ENCODE assay signal across 21 mouse cellular contexts in the genomic region with DNA sequence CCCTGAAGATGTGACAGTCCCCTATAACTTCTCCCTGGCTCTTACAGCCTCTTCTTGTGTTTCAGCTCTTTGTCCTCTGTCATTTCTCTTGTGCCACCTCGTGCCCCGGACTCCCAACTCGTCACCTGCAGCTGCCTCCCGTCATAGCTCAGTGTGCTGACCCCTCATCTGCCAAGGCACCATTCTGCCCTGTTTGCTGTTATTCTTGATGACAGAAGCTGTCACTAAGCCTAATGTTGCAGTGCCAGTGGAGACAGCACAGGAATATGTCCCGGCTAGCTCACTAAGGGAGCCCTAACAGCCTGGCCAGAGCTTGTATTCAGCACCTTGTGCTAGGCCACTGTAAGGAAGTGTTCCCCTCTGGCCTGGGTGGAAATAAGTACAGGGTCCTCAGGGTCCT.
DNase-seq lines count a peak whose midpoint lies in the region; ATAC-seq lines count a peak whose summit lies in the region.
"Had no signal": no experiment of that assay in that cellular context is flagged by ENCODE, and none has a peak within 500 bp of the region (broad histone marks: within the 10 kb centered on the region; RNA-seq: fewer than 3 reads in every experiment).

No protein-coding gene starts in this region.

- no peaks in the 10 kb centered on the region for H3K27me3 ChIP-seq in heart, embryonic 11.5 days (ENCODE audit: control insufficient read depth, insufficient read depth, low read length)
- H3K27me3 ChIP-seq in heart, embryonic 15.5 days, result no peaks in the 10 kb centered on the region
- H3K27me3 ChIP-seq in kidney, embryonic 15.5 days, result no peaks in the 10 kb centered on the region
- no peaks in the 10 kb centered on the region for H3K27me3 ChIP-seq in kidney, embryonic 14.5 days (ENCODE audit: control insufficient read depth, insufficient read depth, low read length)
- H3K27me3 ChIP-seq in megakaryocyte, embryonic 14.5 days (replicated peaks), result no peaks in the 10 kb centered on the region
- H3K27me3 ChIP-seq: CH12.LX; forebrain, embryonic 13.5 days; hindbrain, embryonic 15.5 days; Patski had no signal

- H3K4me1 ChIP-seq in heart, embryonic 11.5 days (ENCODE audit: control insufficient read depth, insufficient read depth, low read length), result peaks cover 16% of the 10 kb centered on the region
- H3K4me1 ChIP-seq in heart, embryonic 15.5 days (replicated peaks), result peaks cover 26% of the 10 kb centered on the region
- H3K4me1 ChIP-seq in kidney, embryonic 15.5 days, result peaks cover 15% of the 10 kb centered on the region; the same call in 1 of the 2 replicates
- no peaks in the 10 kb centered on the region for H3K4me1 ChIP-seq in kidney, embryonic 14.5 days (ENCODE audit: control insufficient read depth, insufficient read depth, low read length)
- H3K4me1 ChIP-seq in megakaryocyte, embryonic 14.5 days, result peaks cover 85% of the 10 kb centered on the region
- H3K4me1 ChIP-seq: forebrain, embryonic 13.5 days; hindbrain, embryonic 15.5 days had no signal

- no peak overlapping the region for H3K4me3 ChIP-seq in heart, embryonic 11.5 days (ENCODE audit: low read depth, low read length)
- no peak overlapping the region for H3K4me3 ChIP-seq in heart, embryonic 15.5 days
- H3K4me3 ChIP-seq in kidney, embryonic 15.5 days (replicated peaks), result no peak overlapping the region
- no peak overlapping the region for H3K4me3 ChIP-seq in kidney, embryonic 14.5 days (ENCODE audit: low read length)
- peak overlapping the region; percentile 43 for H3K4me3 ChIP-seq in megakaryocyte, embryonic 14.5 days (replicated peaks)
- H3K4me3 ChIP-seq: forebrain, embryonic 13.5 days; hindbrain, embryonic 15.5 days had no signal

- H3K9ac ChIP-seq in heart, embryonic 11.5 days (ENCODE audit: low read depth, low read length), result no peak overlapping the region
- no peak overlapping the region for H3K9ac ChIP-seq in heart, embryonic 15.5 days
- no peak overlapping the region for H3K9ac ChIP-seq in kidney, embryonic 15.5 days
- H3K9ac ChIP-seq in kidney, embryonic 14.5 days (ENCODE audit: low read depth, low read length), result no peak overlapping the region
- H3K9ac ChIP-seq: forebrain, embryonic 13.5 days; forebrain, postnatal 0 days; hindbrain, embryonic 15.5 days had no signal

- intact Hi-C loops in heart, postnatal 14 days (cut with DNase I), result no loop called here
- intact Hi-C loops in heart, postnatal 36 days (cut with DNase I), result no loop called here

- no peaks in the 10 kb centered on the region for H3K9me3 ChIP-seq in heart, embryonic 11.5 days (replicated peaks; ENCODE audit: control insufficient read depth, low read length)
- no peaks in the 10 kb centered on the region for H3K9me3 ChIP-seq in heart, embryonic 15.5 days (replicated peaks)
- no peaks in the 10 kb centered on the region for H3K9me3 ChIP-seq in kidney, embryonic 15.5 days (replicated peaks)
- no peaks in the 10 kb centered on the region for H3K9me3 ChIP-seq in kidney, embryonic 14.5 days (ENCODE audit: control insufficient read depth, low read length)
- no peaks in the 10 kb centered on the region for H3K9me3 ChIP-seq in megakaryocyte, embryonic 14.5 days
- H3K9me3 ChIP-seq: forebrain, embryonic 13.5 days; hindbrain, embryonic 15.5 days had no signal

- no peaks in the 10 kb centered on the region for H3K36me3 ChIP-seq in heart, embryonic 11.5 days (ENCODE audit: control insufficient read depth, insufficient read depth, low read length)
- H3K36me3 ChIP-seq in heart, embryonic 15.5 days, result no peaks in the 10 kb centered on the region
- no peaks in the 10 kb centered on the region for H3K36me3 ChIP-seq in kidney, embryonic 15.5 days
- no peaks in the 10 kb centered on the region for H3K36me3 ChIP-seq in kidney, embryonic 14.5 days (ENCODE audit: control insufficient read depth, insufficient read depth, low read length)
- H3K36me3 ChIP-seq in megakaryocyte, embryonic 14.5 days (replicated peaks; ENCODE audit: low read length), result peaks cover under 1% of the 10 kb centered on the region

- no peak for DNase-seq in heart, postnatal 14 days
- DNase-seq in heart, postnatal 36 days, result no peak
- DNase-seq: adrenal gland, postnatal 14 days; cerebellum, adult 11-12 months; cerebellum, adult 9-10 months; cerebellum, postnatal 25 days; forebrain, postnatal 0 days; gastrocnemius, postnatal 14 days; kidney, adult 8-10 months had no signal

- ATAC-seq in heart, embryonic 11.5 days (replicated peaks; ENCODE audit: insufficient number of reproducible peaks, low FRiP score, low TSS enrichment), result peak; percentile 56; the same call in 1 of the 2 replicates
- ATAC-seq in heart, embryonic 15.5 days (replicated peaks; ENCODE audit: insufficient number of reproducible peaks, insufficient read depth, low FRiP score, low read depth), result peak; percentile 48; the same call in 1 of the 2 replicates
- ATAC-seq in kidney, embryonic 15.5 days (replicated peaks; ENCODE audit: low FRiP score), result no peak
- no peak for ATAC-seq in kidney, embryonic 14.5 days (ENCODE audit: low FRiP score, low TSS enrichment)
- ATAC-seq in megakaryocyte, adult 5-6 weeks (ENCODE audit: poor library complexity, severe bottlenecking), result no peak
- ATAC-seq: activated CD4-positive, CD25-positive, alpha-beta regulatory T cell, adult 4 months; forebrain, embryonic 13.5 days; forebrain, postnatal 0 days; intestine, embryonic 16.5 days; Patski had no signal

- no peak overlapping the region for H3K4me2 ChIP-seq in heart, embryonic 11.5 days
- H3K4me2 ChIP-seq in heart, embryonic 15.5 days, result no peak overlapping the region
- no peak overlapping the region for H3K4me2 ChIP-seq in kidney, embryonic 15.5 days
- no peak overlapping the region for H3K4me2 ChIP-seq in kidney, embryonic 14.5 days (replicated peaks; ENCODE audit: low read depth, low read length)
- H3K4me2 ChIP-seq: forebrain, embryonic 13.5 days; hindbrain, embryonic 15.5 days had no signal

- peak overlapping the region; percentile 57; the same call in 1 of the 2 replicates for H3K27ac ChIP-seq in heart, embryonic 11.5 days (ENCODE audit: low read depth, low read length)
- peak overlapping the region; percentile 48 for H3K27ac ChIP-seq in heart, embryonic 15.5 days
- H3K27ac ChIP-seq in kidney, embryonic 15.5 days, result 0 out of 2 replicates have a peak overlapping the region, but pooled peaks have one; percentile 22
- H3K27ac ChIP-seq in kidney, embryonic 14.5 days (ENCODE audit: low read depth, low read length), result no peak overlapping the region
- H3K27ac ChIP-seq: forebrain, embryonic 13.5 days; hindbrain, embryonic 15.5 days had no signal

- 42% methylated on average over 5 of the region's 5 CpGs for WGBS in heart, embryonic 11.5 days (ENCODE audit: insufficient replicate concordance)
- WGBS in heart, embryonic 15.5 days, result 44% methylated on average over 5 of the region's 5 CpGs
- WGBS in kidney, embryonic 15.5 days, result 73% methylated on average over 5 of the region's 5 CpGs
- WGBS in kidney, embryonic 14.5 days, result 69% methylated on average over 5 of the region's 5 CpGs

Comparison
In these comparisons a context has a peak if more than half of its experiments do, and no peak if none do; other contexts are left out.
1. ATAC-seq: peak in heart, embryonic 11.5 days (single experiment) and heart, embryonic 15.5 days (single experiment); none in kidney, embryonic 15.5 days (single experiment), kidney, embryonic 14.5 days (single experiment) and megakaryocyte, adult 5-6 weeks (single experiment).